Mouse (Mus musculus): ENCODE data around the gene Gm45783. TPM values are rescaled to one million over a fixed set of nuclear protein-coding genes. Genes with fewer than 3 reads are reported as not detected.
"Not testable (repeated sequence)": the region's sequence is repeated elsewhere in the genome, so short reads cannot be mapped to it uniquely, and the experiment has no call there.

Gene Gm45783
- not detected in 2 replicates for polyA plus RNA-seq (2015; fragmentation: Nextera tagmentation; extraction: Ambion mirVana)

DNA sequence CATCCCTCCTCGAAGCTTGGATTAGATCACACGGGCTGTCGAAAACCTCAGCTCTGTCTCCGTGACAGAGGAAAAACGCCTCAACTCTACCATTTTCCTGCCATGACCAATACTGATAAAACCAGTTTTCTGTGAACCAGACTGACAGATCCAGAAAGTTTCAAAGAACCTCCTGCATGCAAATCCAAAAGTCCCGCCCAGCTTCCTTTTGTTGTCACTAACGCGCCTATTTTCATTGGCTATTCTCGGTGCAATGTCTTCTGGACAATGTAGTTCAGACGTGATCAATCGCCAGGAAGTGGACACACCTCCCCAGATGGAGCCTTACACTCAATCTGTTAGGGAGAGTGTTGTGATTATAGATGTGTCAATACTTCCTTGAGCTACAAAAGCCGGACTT, at the start of gene Gm45783:
Gm45783 (minus strand) TSS at position 143 of the 400 bp plus-strand sequence.
- H3K27ac ChIP-seq; H3K9me3 ChIP-seq; H3K4me1 ChIP-seq; H3K36me3 ChIP-seq; H3K4me2 ChIP-seq; H3K4me3 ChIP-seq (replicated peaks); H3K9ac ChIP-seq; ATAC-seq (ENCODE audit: insufficient read depth, low FRiP score, low read depth); H3K27me3 ChIP-seq (replicated peaks): not testable (repeated sequence)
- WGBS: 55% methylated on average over 12 of the region's 12 CpGs

DNA sequence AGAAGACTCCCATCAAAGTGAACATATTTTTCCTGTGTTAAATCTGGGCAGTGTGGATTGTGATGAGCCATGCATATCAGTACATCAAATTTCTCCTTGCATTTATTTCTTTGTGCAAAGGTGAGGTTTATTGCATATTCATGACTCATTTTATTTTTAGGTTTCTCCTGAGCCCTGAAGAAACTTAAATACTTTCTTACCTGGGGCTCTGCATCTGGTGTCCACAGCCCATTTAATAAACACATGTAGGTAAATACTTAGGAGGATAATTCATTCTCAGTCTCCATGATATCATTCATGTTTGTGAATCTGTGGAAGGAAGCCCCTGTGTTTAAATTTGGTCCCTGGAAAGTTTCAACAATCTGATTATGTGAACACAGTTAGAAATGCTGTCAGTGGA, 25.2 kb upstream of the Gm45783 start, which contains the start of gene Vmn2r31:
Vmn2r31 (minus strand) TSS at position 101 of the 400 bp plus-strand sequence.
- ATAC-seq (ENCODE audit: insufficient read depth, low FRiP score, low read depth); H3K27me3 ChIP-seq (replicated peaks); H3K36me3 ChIP-seq; H3K9ac ChIP-seq; H3K4me3 ChIP-seq (replicated peaks); H3K9me3 ChIP-seq; H3K4me1 ChIP-seq; H3K27ac ChIP-seq; H3K4me2 ChIP-seq: not testable (repeated sequence)

DNA sequence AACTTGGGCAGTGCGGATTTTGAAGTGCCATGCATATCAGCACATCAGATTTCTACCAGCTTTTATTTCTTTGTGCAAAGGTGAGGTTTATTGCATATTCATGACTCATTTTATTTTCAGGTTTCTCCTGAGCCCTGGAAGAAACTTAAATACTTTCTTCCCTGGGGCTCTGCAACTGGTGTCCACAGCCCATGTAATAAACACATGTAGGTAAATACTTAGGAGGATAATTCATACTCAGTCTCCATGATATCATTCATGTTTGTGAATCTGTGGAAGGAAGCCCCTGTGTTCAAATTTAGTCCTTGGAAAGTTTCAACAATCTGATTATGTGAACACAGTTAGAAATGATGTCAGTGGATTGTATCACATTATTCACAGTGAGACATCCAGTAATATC, 36.9 kb downstream of the Gm45783 start, which contains the start of gene Vmn2r30:
Vmn2r30 (minus strand) TSS at position 101 of the 400 bp plus-strand sequence.
- H3K36me3 ChIP-seq: not testable (repeated sequence)
- 57% methylated on average over 1 of the region's 1 CpGs for WGBS

DNA sequence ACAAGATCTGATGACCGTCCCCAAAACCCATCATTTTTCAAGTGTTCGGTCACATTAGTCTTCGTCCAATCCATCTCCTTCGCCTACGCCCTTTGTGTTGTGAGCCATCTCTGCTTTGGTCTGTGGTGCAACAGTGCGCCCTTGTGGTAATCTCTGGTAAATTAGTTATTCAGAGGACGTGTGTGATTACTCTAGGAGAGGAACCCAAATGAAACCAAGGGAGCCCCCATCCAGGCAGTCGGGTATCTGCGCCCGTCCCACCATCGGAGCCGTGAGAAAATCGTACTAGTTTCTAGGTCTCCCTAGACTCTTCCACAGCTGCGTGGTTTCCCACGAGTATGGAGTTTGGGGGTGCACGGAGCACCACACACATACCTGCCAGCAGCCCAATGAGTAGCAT, 78.8 kb downstream of the Gm45783 start:
- Histone ChIP-seq H3K4me1 (0 out of 2 replicates have a peak, but pooled peaks cover 1% of the 10 kb centered on the region), H3K27me3 (replicated peaks) (no peaks in the 10 kb centered on the region), H3K9me3 (no peaks in the 10 kb centered on the region), H3K27ac (no peak overlapping the region), H3K9ac (no peak overlapping the region), H3K36me3 (peaks cover 27% of the 10 kb centered on the region), H3K4me2 (no peak overlapping the region), H3K4me3 (replicated peaks) (no peak overlapping the region)
- ATAC-seq (ENCODE audit: insufficient read depth, low FRiP score, low read depth): no peak
- 78% methylated on average over 16 of the region's 16 CpGs for WGBS

More for the DNA sequence above, 36.9 kb downstream of the Gm45783 start, which contains the start of gene Vmn2r30:
- H3K4me2 ChIP-seq; H3K27me3 ChIP-seq (replicated peaks); H3K27ac ChIP-seq; H3K4me1 ChIP-seq; H3K9ac ChIP-seq; H3K9me3 ChIP-seq; ATAC-seq (ENCODE audit: insufficient read depth, low FRiP score, low read depth); H3K4me3 ChIP-seq (replicated peaks): not testable (repeated sequence)

Small RNA genes lying within 50 kb of the gene (microRNA-seq; reads per million reads assigned to microRNA genes)
- 0.58 reads per million for gene Mir5620

Other genes with a start within 250 kb of the Gm45783 start
- gene Zfp773, start 237.8 kb downstream of the Gm45783 start, polyA plus RNA-seq (2015; fragmentation: Nextera tagmentation; extraction: Ambion mirVana): 1.6 and 2.0 TPM in 2 replicates
- 2.5 TPM in 2 replicates for gene Zfp418, start 203.2 kb downstream of the Gm45783 start, polyA plus RNA-seq (2015; fragmentation: Nextera tagmentation; extraction: Ambion mirVana)
- gene Zfp772, start 164.6 kb downstream of the Gm45783 start, polyA plus RNA-seq (2015; fragmentation: Nextera tagmentation; extraction: Ambion mirVana): 6.6 TPM in 2 replicates
- gene Vmn2r29, start 127.2 kb downstream of the Gm45783 start, polyA plus RNA-seq (2015; fragmentation: Nextera tagmentation; extraction: Ambion mirVana): 0.15 and 0.62 TPM in 2 replicates
- 2.5 and 3.1 TPM in 2 replicates for gene Gm45844, start 96.3 kb downstream of the Gm45783 start, polyA plus RNA-seq (2015; fragmentation: Nextera tagmentation; extraction: Ambion mirVana)
- gene Clcn4, start 73.7 kb downstream of the Gm45783 start, polyA plus RNA-seq (2015; fragmentation: Nextera tagmentation; extraction: Ambion mirVana): 49.3 and 51.1 TPM in 2 replicates
- not detected in 2 replicates for gene Vmn2r30, start 37.0 kb downstream of the Gm45783 start, polyA plus RNA-seq (2015; fragmentation: Nextera tagmentation; extraction: Ambion mirVana)
- gene Vmn2r31, start 25.1 kb upstream of the Gm45783 start, polyA plus RNA-seq (2015; fragmentation: Nextera tagmentation; extraction: Ambion mirVana): not detected in 2 replicates
- gene Vmn2r32, start 105.4 kb upstream of the Gm45783 start, polyA plus RNA-seq (2015; fragmentation: Nextera tagmentation; extraction: Ambion mirVana): not detected in 2 replicates
- not detected in 2 replicates for gene Vmn2r33, start 192.2 kb upstream of the Gm45783 start, polyA plus RNA-seq (2015; fragmentation: Nextera tagmentation; extraction: Ambion mirVana)

All from stomach, embryonic 15.5 days (tissue).